Mouse (Mus musculus): Measurements from ENCODE around the gene Mlec. TPM values are rescaled to one million over a fixed set of nuclear protein-coding genes. Genes with fewer than 3 reads are reported as not detected.
A peak's percentile ranks its signal among the peaks of the same experiment; 100 is the strongest.

Mlec gene
- polyA plus RNA-seq, 1 experiment: 80.2 TPM

DNA sequence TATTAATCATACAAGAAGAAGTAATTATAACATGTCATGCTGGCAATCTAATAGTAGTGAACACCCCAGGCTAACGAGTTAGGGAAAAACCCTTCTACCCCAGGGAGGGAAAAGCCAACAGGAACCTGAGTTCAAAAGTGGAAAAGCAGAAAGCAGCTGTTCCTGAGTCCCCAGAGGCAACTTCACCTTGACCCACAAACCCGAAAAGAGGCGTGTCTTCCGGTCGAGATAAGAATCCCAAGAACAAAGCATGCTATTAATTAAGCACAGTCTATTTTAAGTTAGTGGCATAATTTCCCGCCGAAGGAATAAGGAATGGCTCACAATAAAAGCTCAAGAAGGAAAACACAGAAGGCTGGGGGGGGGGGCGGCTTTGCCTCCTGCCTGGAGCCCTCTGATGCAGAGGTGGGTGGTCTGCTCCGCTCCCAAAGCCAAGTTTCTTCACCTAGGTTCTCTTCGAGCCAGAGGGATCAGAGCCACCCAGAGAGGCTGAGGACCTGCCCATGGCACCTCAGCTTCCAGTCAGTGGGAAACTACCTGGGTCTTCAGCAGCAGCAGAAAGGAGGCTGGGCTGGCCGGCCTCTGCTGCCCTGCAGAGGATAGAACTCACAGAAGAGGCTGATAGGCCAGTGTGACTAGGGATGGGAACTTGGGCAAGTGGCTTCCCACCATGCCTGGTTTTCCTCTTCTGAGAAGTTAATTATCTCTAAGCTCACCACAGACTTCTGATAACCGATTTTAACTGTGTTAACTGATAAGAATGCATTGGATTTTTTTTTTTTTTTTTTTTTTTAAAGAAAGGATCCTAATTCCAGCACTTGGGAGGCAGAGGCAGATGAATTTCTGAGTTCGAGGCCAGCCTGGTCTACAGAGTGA lies 3.3 kb upstream of the Mlec start:
- no peak for DNase-seq
- no peak for TF ChIP-seq POLR2A (IDR thresholded peaks at IDR 0.05; ENCODE audit: borderline replicate concordance, insufficient read depth, low read length)
- TF ChIP-seq CTCF (IDR thresholded peaks at IDR 0.05; ENCODE audit: borderline replicate concordance, insufficient read depth, low read depth, low read length): no peak
- H3K4me1 ChIP-seq (ENCODE audit: control insufficient read depth, insufficient read depth, low read length): peaks cover 10% of the 10 kb centered on the region; the same call in 1 of the 2 replicates
- WGBS: 61% methylated on average over 13 of the region's 13 CpGs
- no peaks in the 10 kb centered on the region for H3K27me3 ChIP-seq (ENCODE audit: control insufficient read depth, insufficient read depth, low read length)
- no peak overlapping the region for H3K4me3 ChIP-seq (replicated peaks; ENCODE audit: insufficient read depth, low read depth, low read length)
- H3K27ac ChIP-seq (ENCODE audit: insufficient read depth, low read length): no peak overlapping the region

DNA sequence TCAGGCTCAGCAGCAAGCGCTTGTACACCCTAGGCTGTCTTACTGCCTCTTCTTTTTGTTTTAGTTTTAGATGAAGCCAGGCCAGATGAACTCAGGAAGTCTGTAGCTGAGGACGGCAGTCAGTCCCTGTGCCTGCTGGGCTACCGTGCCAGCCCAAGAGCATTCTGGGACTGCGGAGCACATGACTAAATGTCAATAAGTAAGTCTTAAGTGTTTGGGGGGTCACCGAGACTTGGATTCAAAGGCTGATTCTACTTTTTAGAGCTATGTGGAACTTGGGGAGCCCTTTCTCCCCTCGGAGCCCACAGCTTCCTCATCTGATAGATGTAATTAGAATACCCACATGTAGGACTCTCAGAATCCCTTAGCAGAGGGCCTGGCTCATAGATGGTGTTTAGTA lies 2.7 kb upstream of the Mlec start:
- no peak for DNase-seq
- H3K4me3 ChIP-seq (replicated peaks; ENCODE audit: insufficient read depth, low read depth, low read length): no peak overlapping the region
- peaks cover 10% of the 10 kb centered on the region; the same call in 1 of the 2 replicates for H3K4me1 ChIP-seq (ENCODE audit: control insufficient read depth, insufficient read depth, low read length)
- WGBS: 82% methylated on average over 6 of the region's 6 CpGs
- no peaks in the 10 kb centered on the region for H3K27me3 ChIP-seq (ENCODE audit: control insufficient read depth, insufficient read depth, low read length)
- TF ChIP-seq POLR2A (IDR thresholded peaks at IDR 0.05; ENCODE audit: borderline replicate concordance, insufficient read depth, low read length) (no peak), CTCF (IDR thresholded peaks at IDR 0.05; ENCODE audit: borderline replicate concordance, insufficient read depth, low read depth, low read length) (no peak)
- no peak overlapping the region for H3K27ac ChIP-seq (ENCODE audit: insufficient read depth, low read length)

DNA sequence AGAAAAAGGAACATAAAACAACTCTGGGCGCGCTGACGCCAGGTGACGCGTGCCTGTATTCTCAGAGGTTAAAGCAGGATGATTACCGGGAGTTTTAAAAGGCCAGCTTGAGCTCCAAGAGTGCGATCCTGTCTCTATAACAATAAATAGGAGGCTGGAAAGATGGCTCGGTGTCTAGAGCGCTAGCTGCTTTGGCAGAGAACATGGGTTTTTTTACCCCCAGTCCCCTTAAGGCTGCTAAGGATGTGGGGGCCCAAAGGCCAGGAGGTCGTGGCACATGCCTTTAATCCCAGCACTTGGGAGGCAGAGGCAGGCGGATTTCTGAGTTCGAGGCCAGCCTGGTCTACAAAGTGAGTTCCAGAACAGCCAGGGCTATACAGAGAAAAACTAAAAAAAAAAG lies 1.2 kb upstream of the Mlec start:
- Histone ChIP-seq H3K27me3 (ENCODE audit: control insufficient read depth, insufficient read depth, low read length) (no peaks in the 10 kb centered on the region), H3K27ac (ENCODE audit: insufficient read depth, low read length) (peak overlapping the region; percentile 97; the same call in 1 of the 2 replicates), H3K4me1 (ENCODE audit: control insufficient read depth, insufficient read depth, low read length) (peaks cover 20% of the 10 kb centered on the region; the same call in 1 of the 2 replicates), H3K4me3 (replicated peaks; ENCODE audit: insufficient read depth, low read depth, low read length) (peak overlapping the region; percentile 88)
- 23% methylated on average over 12 of the region's 12 CpGs for WGBS
- TF ChIP-seq POLR2A (IDR thresholded peaks at IDR 0.05; ENCODE audit: borderline replicate concordance, insufficient read depth, low read length): no peak
- no peak for TF ChIP-seq CTCF (IDR thresholded peaks at IDR 0.05; ENCODE audit: borderline replicate concordance, insufficient read depth, low read depth, low read length)
- no peak for DNase-seq

DNA sequence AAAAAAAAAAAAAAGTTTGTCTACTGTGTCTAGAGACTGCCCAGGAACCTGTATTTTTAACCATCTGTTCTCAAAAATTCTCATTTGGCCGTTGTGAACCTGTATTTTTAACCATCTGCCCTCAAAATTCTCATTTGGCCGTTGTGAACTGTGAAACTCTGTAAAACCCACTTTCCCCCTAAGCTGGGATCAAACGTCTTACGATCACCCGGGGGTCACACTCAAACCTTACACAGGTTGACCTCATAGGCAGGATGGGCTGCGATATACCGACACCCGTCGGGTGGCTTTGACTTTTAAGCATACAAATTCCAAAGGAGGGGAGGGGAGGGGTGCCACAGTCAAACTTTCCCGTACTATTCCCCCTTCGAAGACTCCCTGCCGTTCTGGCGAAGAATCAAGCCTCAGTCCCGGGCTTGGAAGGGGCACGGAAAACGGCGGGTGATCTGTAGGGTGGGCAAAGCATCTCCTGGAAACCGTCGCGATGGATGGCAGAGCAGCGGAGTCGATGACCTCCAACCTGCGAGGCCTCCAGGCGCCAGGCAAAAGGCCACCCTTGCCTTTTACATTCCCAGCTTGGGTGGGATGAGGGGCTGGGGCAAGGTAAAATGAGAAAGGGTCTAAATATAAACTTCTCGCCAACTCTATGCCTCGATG lies 918 bp downstream of the Mlec start:
- H3K27me3 ChIP-seq (ENCODE audit: control insufficient read depth, insufficient read depth, low read length): no peaks in the 10 kb centered on the region
- TF ChIP-seq CTCF (IDR thresholded peaks at IDR 0.05; ENCODE audit: borderline replicate concordance, insufficient read depth, low read depth, low read length): no peak
- TF ChIP-seq POLR2A (IDR thresholded peaks at IDR 0.05; ENCODE audit: borderline replicate concordance, insufficient read depth, low read length): no peak
- no peak overlapping the region for H3K27ac ChIP-seq (ENCODE audit: insufficient read depth, low read length)
- DNase-seq: peak; percentile 46 to 56
- 1% methylated on average over 26 of the region's 26 CpGs for WGBS
- H3K4me1 ChIP-seq (ENCODE audit: control insufficient read depth, insufficient read depth, low read length): peaks cover 25% of the 10 kb centered on the region; the same call in 1 of the 2 replicates
- H3K4me3 ChIP-seq (replicated peaks; ENCODE audit: insufficient read depth, low read depth, low read length): peak overlapping the region; percentile 66

DNA sequence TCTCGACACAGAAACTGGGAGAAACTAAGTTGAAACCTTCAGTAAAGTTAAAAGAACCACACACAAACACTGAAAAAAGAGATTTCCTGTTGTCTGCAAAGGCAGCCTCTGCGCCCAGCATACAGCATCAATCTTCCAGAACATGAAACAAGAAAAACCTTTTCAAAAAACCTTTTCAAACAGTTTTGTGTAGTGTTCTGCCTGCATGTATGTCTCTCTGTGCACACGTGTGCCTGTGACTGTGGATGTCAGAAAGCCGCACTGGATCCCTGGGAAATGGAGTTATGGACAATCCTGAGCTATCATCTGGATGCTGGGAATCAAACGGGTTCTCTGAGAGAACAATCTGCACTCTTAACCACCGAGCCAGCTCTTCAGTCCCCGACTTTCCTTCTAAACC lies 1.6 kb downstream of the Mlec start:
- no peaks in the 10 kb centered on the region for H3K27me3 ChIP-seq (ENCODE audit: control insufficient read depth, insufficient read depth, low read length)
- TF ChIP-seq CTCF (IDR thresholded peaks at IDR 0.05; ENCODE audit: borderline replicate concordance, insufficient read depth, low read depth, low read length) (no peak), POLR2A (IDR thresholded peaks at IDR 0.05; ENCODE audit: borderline replicate concordance, insufficient read depth, low read length) (no peak)
- H3K4me3 ChIP-seq (replicated peaks; ENCODE audit: insufficient read depth, low read depth, low read length): peak overlapping the region; percentile 29
- DNase-seq: no peak
- H3K27ac ChIP-seq (ENCODE audit: insufficient read depth, low read length): no peak overlapping the region
- WGBS: 48% methylated on average over 7 of the region's 7 CpGs
- peaks cover 25% of the 10 kb centered on the region; the same call in 1 of the 2 replicates for H3K4me1 ChIP-seq (ENCODE audit: control insufficient read depth, insufficient read depth, low read length)

DNA sequence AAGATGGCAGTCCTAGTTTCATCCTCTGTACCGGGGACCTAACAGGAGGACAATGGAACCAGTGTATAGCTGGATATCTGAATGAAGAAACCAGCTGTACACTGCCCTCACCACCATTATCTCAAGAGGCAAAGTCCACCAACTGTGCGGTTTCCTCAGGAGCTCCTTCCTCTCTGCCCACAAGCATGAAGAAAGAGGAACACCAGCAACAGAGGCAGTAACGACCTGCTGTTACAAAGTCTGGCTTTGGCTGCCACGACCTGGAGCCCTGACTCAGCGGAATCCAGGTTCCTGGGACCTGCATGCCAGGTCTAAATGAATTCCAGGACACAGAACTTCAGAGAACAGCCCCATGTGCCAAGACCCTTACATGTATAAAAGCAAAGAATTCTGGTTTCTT lies 2.1 kb downstream of the Mlec start:
- 16% methylated on average over 5 of the region's 5 CpGs for WGBS
- peak overlapping the region; percentile 3 for H3K4me3 ChIP-seq (replicated peaks; ENCODE audit: insufficient read depth, low read depth, low read length)
- peaks cover 25% of the 10 kb centered on the region; the same call in 1 of the 2 replicates for H3K4me1 ChIP-seq (ENCODE audit: control insufficient read depth, insufficient read depth, low read length)
- TF ChIP-seq POLR2A (IDR thresholded peaks at IDR 0.05; ENCODE audit: borderline replicate concordance, insufficient read depth, low read length) (no peak), CTCF (IDR thresholded peaks at IDR 0.05; ENCODE audit: borderline replicate concordance, insufficient read depth, low read depth, low read length) (no peak)
- no peak for DNase-seq
- no peaks in the 10 kb centered on the region for H3K27me3 ChIP-seq (ENCODE audit: control insufficient read depth, insufficient read depth, low read length)
- no peak overlapping the region for H3K27ac ChIP-seq (ENCODE audit: insufficient read depth, low read length)

DNA sequence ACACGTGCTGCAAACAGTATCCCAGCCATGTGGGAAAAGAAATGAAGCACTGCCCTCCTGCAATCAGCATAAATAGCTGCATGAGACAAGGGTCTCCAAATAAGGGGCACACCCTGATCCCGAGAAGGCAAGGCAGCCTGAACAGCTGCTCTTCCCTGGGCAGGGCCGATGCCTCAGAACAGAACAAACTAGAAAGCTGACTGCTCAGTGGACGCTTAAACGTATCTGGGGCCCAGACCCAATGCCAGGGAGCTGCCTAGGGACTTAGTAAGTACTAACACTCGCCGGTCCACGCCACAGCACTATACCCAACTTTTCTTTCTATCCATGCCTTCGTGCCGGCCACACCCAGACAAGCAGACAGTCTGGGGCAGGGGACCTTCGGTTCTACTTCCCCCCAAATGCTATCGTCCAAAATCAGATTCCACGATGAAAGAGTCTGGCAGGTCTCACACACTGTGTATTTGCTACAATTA lies 2.8 kb downstream of the Mlec start:
- H3K27me3 ChIP-seq (ENCODE audit: control insufficient read depth, insufficient read depth, low read length): no peaks in the 10 kb centered on the region
- 47% methylated on average over 13 of the region's 13 CpGs for WGBS
- H3K27ac ChIP-seq (ENCODE audit: insufficient read depth, low read length): no peak overlapping the region
- H3K4me3 ChIP-seq (replicated peaks; ENCODE audit: insufficient read depth, low read depth, low read length): no peak overlapping the region
- H3K4me1 ChIP-seq (ENCODE audit: control insufficient read depth, insufficient read depth, low read length): peaks cover 25% of the 10 kb centered on the region; the same call in 1 of the 2 replicates
- TF ChIP-seq POLR2A (IDR thresholded peaks at IDR 0.05; ENCODE audit: borderline replicate concordance, insufficient read depth, low read length): no peak
- no peak for TF ChIP-seq CTCF (IDR thresholded peaks at IDR 0.05; ENCODE audit: borderline replicate concordance, insufficient read depth, low read depth, low read length)
- no peak for DNase-seq

Data from cerebellum, adult 2 months (tissue).